Mouse (Mus musculus) neural tube, embryonic 14.5 days (tissue): ENCODE data around the gene Orai2. TPM values are rescaled to one million over a fixed set of nuclear protein-coding genes. Genes with fewer than 3 reads are reported as not detected.

ENCODE experiments used
- microRNA-seq: library from miRNA; unstranded; fragments of <30 nt; microRNA quantifications from one replicate; pipeline ENCODE4, GENCODE M21; 2016
- polyA plus RNA-seq: library from polyadenylated mRNA; unstranded; fragments of >200 nt; fragmentation: Nextera tagmentation; extraction: Ambion mirVana; gene quantifications from 2 replicates; pipeline ENCODE4 v1.2.1, GENCODE M21; 2014

Orai2 gene
- polyA plus RNA-seq, 1 experiment from 2014 or later, result 41.0 TPM

Small RNA genes within 50 kb of the gene (microRNA-seq; reads per million reads assigned to microRNA genes)
- gene Mir7035, result 1.1 reads per million

Other genes with a start within 250 kb of the Orai2 start
- gene Ywhag, start 236.1 kb downstream of the Orai2 start, polyA plus RNA-seq, result 419 and 431 TPM in 2 replicates
- gene Ssc4d, start 196.2 kb downstream of the Orai2 start, polyA plus RNA-seq, result 1.0 and 1.4 TPM in 2 replicates
- gene Zp3, start 190.6 kb downstream of the Orai2 start, polyA plus RNA-seq, result 0.29 TPM in 1 of 2 replicates, not detected in the other
- gene Dtx2, start 175.9 kb downstream of the Orai2 start, polyA plus RNA-seq, result 18.9 and 23.3 TPM in 2 replicates
- not detected in 2 replicates for gene Upk3b, start 132.2 kb downstream of the Orai2 start, polyA plus RNA-seq
- not detected in 2 replicates for gene Upk3bl, start 116.2 kb downstream of the Orai2 start, polyA plus RNA-seq
- 15.0 and 19.8 TPM in 2 replicates for gene Rasa4, start 86.8 kb downstream of the Orai2 start, polyA plus RNA-seq
- gene Polr2j, start 54.1 kb downstream of the Orai2 start, polyA plus RNA-seq, result 219 and 251 TPM in 2 replicates
- gene Lrwd1, start 34.6 kb downstream of the Orai2 start, polyA plus RNA-seq, result 17.5 and 20.7 TPM in 2 replicates
- gene Alkbh4, start 34.6 kb downstream of the Orai2 start, polyA plus RNA-seq, result 17.6 and 18.4 TPM in 2 replicates
- gene Prkrip1, start 28.2 kb upstream of the Orai2 start, polyA plus RNA-seq, result 63.6 and 71.8 TPM in 2 replicates
- gene Sh2b2, start 75.8 kb upstream of the Orai2 start, polyA plus RNA-seq, result 23.8 and 25.3 TPM in 2 replicates